Mouse (Mus musculus) limb, embryonic 12.5 days (tissue): ENCODE measurements around the gene Rnf225. TPM values are rescaled to one million over a fixed set of nuclear protein-coding genes. Genes with fewer than 3 reads are reported as not detected.
A peak's percentile ranks its signal among the peaks of the same experiment; 100 is the strongest.

Experiments used
- ATAC-seq: fragments of 200-750 bp; cut with Nextera tagmentation; 2 replicates; pipeline ENCODE4 v1.8.0; 2017; ENCODE audit warnings: low read depth, moderate TSS enrichment; ENCODE audit not compliant: insufficient number of reproducible peaks, insufficient read depth, low FRiP score, low TSS enrichment
- H3K27ac ChIP-seq: fragments of 300-500 bp; sonication (generic); 2 replicates; pipeline ENCODE4 v1.5.1; 2016; ENCODE audit warnings: mild to moderate bottlenecking, moderate library complexity
- H3K27me3 ChIP-seq: fragments of 300-500 bp; sonication (generic); 2 replicates; pipeline ENCODE4 v1.6.1; 2016; ENCODE audit warnings: mild to moderate bottlenecking, moderate library complexity
- H3K36me3 ChIP-seq: fragments of 300-500 bp; sonication (generic); 2 replicates; pipeline ENCODE4 v1.6.1; 2016; ENCODE audit warnings: mild to moderate bottlenecking, moderate library complexity
- H3K4me1 ChIP-seq: fragments of 300-500 bp; sonication (generic); replicated peaks from 2 replicates; pipeline ENCODE4 v1.6.1; 2016
- H3K4me2 ChIP-seq: fragments of 300-500 bp; sonication (generic); 2 replicates; pipeline ENCODE4 v1.6.1; 2016; ENCODE audit warnings: mild to moderate bottlenecking, moderate library complexity
- H3K4me3 ChIP-seq: fragments of 300-500 bp; sonication (generic); replicated peaks from 2 replicates; pipeline ENCODE4 v1.5.1; 2016; ENCODE audit warnings: mild to moderate bottlenecking
- H3K9ac ChIP-seq: fragments of 300-500 bp; sonication (generic); replicated peaks from 2 replicates; pipeline ENCODE4 v1.6.1; 2016; ENCODE audit warnings: mild to moderate bottlenecking, moderate library complexity
- H3K9me3 ChIP-seq: fragments of 300-500 bp; sonication (generic); 2 replicates; pipeline ENCODE4 v1.6.1; 2016; ENCODE audit warnings: mild to moderate bottlenecking, moderate library complexity
- WGBS: fragments of 180-500 bp; shearing (Covaris S2); methylation state at CpG from one replicate; pipeline ENCODE4 v1.1.7; 2016; 5-methylcytosine and 5-hydroxymethylcytosine counted together
- polyA plus RNA-seq: library from polyadenylated mRNA; unstranded; fragments of >200 nt; fragmentation: Nextera tagmentation; extraction: Ambion mirVana; gene quantifications from 2 replicates; pipeline ENCODE4 v1.2.1, GENCODE M21; 2016

Gene Rnf225
- polyA plus RNA-seq, 1 experiment from 2014 or later, result 0.70 TPM

- no peaks in the 10 kb centered on the region for H3K9me3 ChIP-seq
- peaks cover 7% of the 10 kb centered on the region for H3K4me1 ChIP-seq
- H3K27ac ChIP-seq, result peak overlapping the region; percentile 83
- H3K4me2 ChIP-seq, result peak overlapping the region; percentile 53
- no peaks in the 10 kb centered on the region for H3K36me3 ChIP-seq
- H3K4me3 ChIP-seq, result peak overlapping the region; percentile 47
- ATAC-seq, result peak; percentile 71
- no peaks in the 10 kb centered on the region for H3K27me3 ChIP-seq
- H3K9ac ChIP-seq, result peak overlapping the region; percentile 58
- 3% methylated on average over 29 of the region's 29 CpGs for WGBS
Measured at GRCm38 (mm10) chr7:12961511-12962141, 34.4 kb downstream of the Rnf225 start.

- 0% methylated on average over 23 of the region's 23 CpGs for WGBS
Measured at GRCm38 (mm10) chr7:12965678-12966091, 38.5 kb downstream of the Rnf225 start, which contains the start of gene Zfp324. Gene Zfp324, plus strand, starts transcription at chr7:12965838.

GRCm38 (mm10) chr7:12966104-12966845 is 39.1 kb downstream of the Rnf225 start:
- H3K4me3 ChIP-seq, result peak overlapping the region; percentile 91
- no peaks in the 10 kb centered on the region for H3K9me3 ChIP-seq
- H3K9ac ChIP-seq, result peak overlapping the region; percentile 90
- 0% methylated on average over 29 of the region's 29 CpGs for WGBS
- H3K4me2 ChIP-seq, result peak overlapping the region; percentile 81
- peak; percentile 32; the same call in 1 of the 2 replicates for ATAC-seq
- no peaks in the 10 kb centered on the region for H3K27me3 ChIP-seq
- peak overlapping the region; percentile 91 for H3K27ac ChIP-seq
- H3K4me1 ChIP-seq, result peaks cover 16% of the 10 kb centered on the region
- peaks cover 27% of the 10 kb centered on the region for H3K36me3 ChIP-seq

More at GRCm38 (mm10) chr7:12965678-12966091, 38.5 kb downstream of the Rnf225 start, which contains the start of gene Zfp324:
- Histone ChIP-seq H3K9me3 (no peaks in the 10 kb centered on the region), H3K4me3 (peak within 1 kb of the TSS; percentile 91), H3K36me3 (peaks cover 21% of the 10 kb centered on the region), H3K4me2 (peak within 1 kb of the TSS; percentile 81), H3K4me1 (peaks cover 16% of the 10 kb centered on the region), H3K9ac (peak within 1 kb of the TSS; percentile 90), H3K27ac (peak within 1 kb of the TSS; percentile 91), H3K27me3 (no peaks in the 10 kb centered on the region)
- ATAC-seq, result peak; percentile 83

GRCm38 (mm10) chr7:12970906-12971305 is 43.7 kb downstream of the Rnf225 start:
- peaks cover 11% of the 10 kb centered on the region for H3K4me1 ChIP-seq
- H3K9ac ChIP-seq, result no peak overlapping the region
- no peaks in the 10 kb centered on the region for H3K27me3 ChIP-seq
- WGBS, result 96% methylated on average over 25 of the region's 25 CpGs
- H3K27ac ChIP-seq, result no peak overlapping the region
- H3K4me2 ChIP-seq, result no peak overlapping the region
- H3K36me3 ChIP-seq, result peaks cover 51% of the 10 kb centered on the region
- ATAC-seq, result no peak
- no peak overlapping the region for H3K4me3 ChIP-seq
- no peaks in the 10 kb centered on the region for H3K9me3 ChIP-seq

- H3K36me3 ChIP-seq, result peaks cover 22% of the 10 kb centered on the region; the same call in 1 of the 2 replicates
- no peaks in the 10 kb centered on the region for H3K27me3 ChIP-seq
- H3K4me1 ChIP-seq, result peaks cover 20% of the 10 kb centered on the region
- H3K9ac ChIP-seq, result peak within 1 kb of the TSS; percentile 63
- H3K27ac ChIP-seq, result peak within 1 kb of the TSS; percentile 92
- ATAC-seq, result peak; percentile 99
- under 1% methylated on average over 49 of the region's 49 CpGs for WGBS
- no peaks in the 10 kb centered on the region for H3K9me3 ChIP-seq
- peak within 1 kb of the TSS; percentile 72 for H3K4me2 ChIP-seq
- H3K4me3 ChIP-seq, result peak within 1 kb of the TSS; percentile 63
Measured at GRCm38 (mm10) chr7:12977682-12978389, 50.6 kb downstream of the Rnf225 start, which contains the start of gene Zfp446. Gene Zfp446, plus strand, starts transcription at chr7:12977848.

- no peaks in the 10 kb centered on the region for H3K9me3 ChIP-seq
- 78% methylated on average over 18 of the region's 18 CpGs for WGBS
- H3K4me1 ChIP-seq, result peaks cover 20% of the 10 kb centered on the region
- H3K4me2 ChIP-seq, result peak overlapping the region; percentile 72
- H3K9ac ChIP-seq, result no peak overlapping the region
- H3K27me3 ChIP-seq, result no peaks in the 10 kb centered on the region
- peak overlapping the region; percentile 92 for H3K27ac ChIP-seq
- ATAC-seq, result no peak
- peaks cover 14% of the 10 kb centered on the region; the same call in 1 of the 2 replicates for H3K36me3 ChIP-seq
- no peak overlapping the region for H3K4me3 ChIP-seq
Measured at GRCm38 (mm10) chr7:12978931-12979722, 51.9 kb downstream of the Rnf225 start.

- Histone ChIP-seq H3K27me3 (no peaks in the 10 kb centered on the region), H3K4me3 (no peak overlapping the region), H3K36me3 (peaks cover 14% of the 10 kb centered on the region; the same call in 1 of the 2 replicates), H3K4me1 (peaks cover 20% of the 10 kb centered on the region), H3K9ac (no peak overlapping the region), H3K4me2 (no peak overlapping the region), H3K9me3 (no peaks in the 10 kb centered on the region), H3K27ac (no peak overlapping the region)
- 34% methylated on average over 6 of the region's 6 CpGs for WGBS
- ATAC-seq, result no peak
Measured at GRCm38 (mm10) chr7:12979776-12980175, 52.6 kb downstream of the Rnf225 start.

GRCm38 (mm10) chr7:12980291-12980690 is 53.1 kb downstream of the Rnf225 start:
- no peak for ATAC-seq
- Histone ChIP-seq H3K4me1 (peaks cover 20% of the 10 kb centered on the region), H3K9ac (no peak overlapping the region), H3K36me3 (peaks cover 14% of the 10 kb centered on the region; the same call in 1 of the 2 replicates), H3K4me2 (no peak overlapping the region), H3K4me3 (no peak overlapping the region), H3K27me3 (no peaks in the 10 kb centered on the region), H3K27ac (no peak overlapping the region), H3K9me3 (no peaks in the 10 kb centered on the region)
- WGBS, result 84% methylated on average over 7 of the region's 7 CpGs
